Mouse (Mus musculus) CH12F3 (cell line): ENCODE data around the gene Olfm3.

Experiments used
- in situ Hi-C: fragments of 300-500 bp; cut with MboI; formaldehyde crosslinking; loops from 2 replicates; pipeline ENCODE4 v1.14.3; 2020; ENCODE audit warnings: low sequenced_read_pairs

Olfm3 gene

DNA sequence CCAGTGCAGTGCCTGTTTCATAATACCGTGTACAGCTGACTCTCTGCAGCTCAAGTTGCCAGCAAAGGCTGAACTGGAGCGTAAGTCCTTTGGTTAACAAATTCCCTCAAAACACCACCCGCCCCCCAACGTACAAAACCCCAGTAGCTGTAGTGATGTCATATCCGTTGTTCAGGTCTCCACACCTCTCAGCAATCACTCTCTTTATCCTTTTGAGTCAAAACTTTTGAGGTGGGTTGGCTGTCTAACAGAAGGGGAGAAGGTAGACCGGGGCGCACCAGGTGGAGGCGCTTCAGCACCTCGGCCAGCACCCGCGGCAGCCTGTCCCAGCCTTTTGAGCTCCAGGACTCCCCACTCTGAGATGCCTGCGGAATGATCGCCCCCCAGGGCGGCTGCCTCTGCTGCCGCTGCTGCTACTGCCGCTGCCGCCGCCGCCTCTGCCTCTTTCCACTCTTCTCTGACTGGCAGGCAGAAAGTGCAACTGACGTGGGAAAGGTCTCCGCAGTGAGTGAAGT lies at the start of gene Olfm3:
Gene Olfm3, plus strand, starts transcription at position 155 of the 515 bp plus-strand sequence.
- in situ Hi-C loops: no loop called here

DNA sequence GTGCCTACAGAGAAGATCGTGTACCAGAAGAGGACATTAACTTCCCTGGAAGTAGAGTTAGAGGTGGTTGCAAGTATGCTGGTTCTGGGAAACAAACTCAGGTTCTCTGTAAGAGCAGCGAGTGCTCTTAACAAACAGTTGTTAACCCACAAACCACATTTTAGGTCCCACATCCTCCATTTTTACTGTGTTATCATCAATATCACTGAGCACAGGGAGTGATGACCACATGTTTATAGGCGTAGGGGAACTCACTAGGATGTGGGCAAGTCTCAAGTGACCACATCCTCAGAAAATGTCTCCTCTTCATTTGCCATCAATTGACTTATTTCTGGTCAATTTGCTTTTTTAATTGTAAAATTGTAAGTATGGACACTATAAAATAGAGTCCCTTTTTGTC lies 14.1 kb upstream of the Olfm3 start:
- in situ Hi-C loops: no loop called here

DNA sequence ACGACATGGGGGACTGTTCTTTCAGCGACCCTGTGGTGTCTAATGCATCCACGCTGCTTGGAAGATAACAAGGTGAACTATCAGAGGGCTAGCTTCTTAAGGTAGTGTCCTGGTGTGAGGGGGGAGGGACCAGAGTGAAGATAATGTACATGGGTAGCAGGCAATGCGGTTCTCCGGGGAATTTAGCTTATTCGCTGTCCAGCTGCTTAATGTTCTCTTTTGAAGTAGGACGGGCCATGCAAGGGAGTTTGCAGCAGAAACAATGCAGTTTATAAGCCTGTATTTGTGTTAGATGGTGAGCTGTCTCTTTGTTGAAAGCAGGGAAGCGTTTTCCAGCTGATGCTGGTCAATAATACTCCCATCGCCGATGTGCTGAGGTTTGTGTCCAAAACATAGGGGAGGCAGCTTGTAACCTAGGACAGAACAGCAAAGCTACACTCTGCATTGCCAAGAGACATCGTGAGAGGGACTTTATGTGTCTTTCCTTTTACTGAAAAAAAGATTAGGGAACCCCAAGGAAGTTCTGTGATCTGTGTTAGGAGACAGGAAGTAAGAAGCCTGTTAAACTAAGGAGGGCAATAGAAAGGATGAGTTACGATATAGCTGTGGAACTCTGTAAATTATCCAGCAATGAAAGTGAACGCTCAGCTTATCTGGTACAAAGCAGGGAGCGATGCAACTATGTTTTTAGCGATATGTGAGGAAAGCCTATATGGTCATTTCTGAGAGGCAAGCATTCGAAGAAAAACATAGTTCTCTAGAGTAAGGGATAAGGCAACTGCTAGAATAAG lies 950 bp downstream of the Olfm3 start:
- in situ Hi-C loops: no loop called here

DNA sequence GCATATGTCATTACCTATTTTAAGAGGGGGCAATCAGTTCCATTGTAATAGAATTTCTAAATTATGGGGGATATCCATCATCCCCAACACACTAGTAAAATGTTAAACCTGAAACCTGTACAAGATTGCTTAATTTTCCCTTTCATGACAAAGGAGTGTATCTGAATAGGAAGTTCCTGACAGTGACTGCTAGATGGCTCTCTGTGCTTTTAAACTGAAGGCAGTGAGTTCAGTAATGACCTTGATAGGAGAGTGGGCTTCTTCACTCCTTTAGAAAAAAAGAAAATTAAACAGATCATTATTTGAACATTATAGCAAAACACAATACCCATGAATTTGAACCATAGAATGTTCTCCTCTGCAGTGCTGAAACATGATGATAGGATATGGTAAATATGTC lies 3.7 kb downstream of the Olfm3 start:
- in situ Hi-C loops: no loop called here

DNA sequence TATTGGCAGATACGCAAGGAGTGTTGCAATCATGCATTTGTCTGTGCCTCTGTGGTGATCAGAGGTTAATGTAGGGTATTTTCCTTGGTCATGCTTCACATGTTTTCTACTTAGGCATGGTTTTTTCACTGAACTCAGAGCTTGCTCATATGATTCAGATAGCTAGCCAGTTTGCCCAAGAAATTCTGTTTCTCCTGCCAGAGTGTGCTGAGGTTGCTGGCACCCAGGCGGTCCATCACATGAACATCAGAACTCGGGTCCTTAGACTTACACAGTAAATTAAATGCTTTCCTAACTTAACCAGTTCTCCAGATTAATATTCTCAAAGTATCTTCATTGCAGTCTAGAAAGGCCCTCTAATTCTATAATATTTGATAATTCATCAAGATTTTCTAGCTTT lies 5.0 kb downstream of the Olfm3 start:
- in situ Hi-C loops: no loop called here

DNA sequence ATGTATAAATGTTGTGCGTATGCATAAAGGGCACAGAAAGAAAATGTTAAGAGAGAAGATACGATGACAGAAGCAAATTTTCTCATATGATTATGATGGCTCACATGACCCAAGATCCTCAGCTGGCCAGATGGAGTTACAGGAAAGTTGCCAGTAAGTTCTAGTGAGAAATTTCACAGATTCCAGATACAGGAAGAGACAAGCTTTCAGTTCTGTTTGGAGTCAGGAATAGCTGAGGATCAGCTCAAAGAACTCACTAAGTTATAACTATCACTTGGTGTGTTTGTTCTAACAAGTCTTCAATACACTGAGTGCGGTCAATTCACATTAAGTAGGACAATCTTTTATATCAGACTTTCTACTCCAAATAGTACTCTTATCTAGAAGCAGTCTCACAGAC lies 16.2 kb downstream of the Olfm3 start:
- in situ Hi-C loops: no loop called here

DNA sequence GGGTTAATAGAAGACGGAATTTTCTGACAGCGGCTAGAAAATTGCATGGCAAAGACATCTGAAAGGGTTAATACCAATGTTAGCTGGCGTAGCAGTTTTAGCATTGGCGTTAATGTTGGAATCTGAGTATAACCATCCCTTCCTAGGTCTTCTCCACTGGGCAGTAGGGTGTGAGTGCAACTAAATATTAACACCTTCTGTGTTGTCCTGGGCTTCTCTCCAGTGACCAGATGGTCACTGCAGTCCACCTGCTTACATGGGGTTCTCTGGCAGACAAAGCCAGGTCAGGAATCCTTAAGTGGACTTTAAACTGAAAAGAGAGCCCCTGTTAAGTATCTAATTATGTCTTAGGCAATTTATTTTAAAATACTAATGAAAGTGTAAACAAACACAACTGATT lies 25.7 kb downstream of the Olfm3 start:
- in situ Hi-C loops: no loop called here

DNA sequence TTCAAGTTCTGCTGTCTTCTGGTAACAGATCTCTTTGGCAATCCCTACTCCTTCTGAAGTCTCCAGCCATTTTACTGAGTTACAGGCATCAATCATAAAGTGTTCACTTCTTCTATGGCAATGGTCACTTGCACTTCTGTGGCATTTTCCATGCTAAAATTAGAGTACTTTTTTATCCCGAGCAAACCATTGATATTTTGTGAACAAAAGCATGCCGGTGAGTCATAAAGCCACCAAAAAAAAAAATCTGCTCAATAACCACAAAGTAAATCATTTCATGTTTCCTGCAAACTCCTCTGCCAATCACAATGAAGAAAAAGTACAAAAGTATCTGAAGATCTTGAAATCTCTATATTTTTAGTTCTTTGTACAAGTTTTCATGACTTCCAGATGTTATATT lies 26.5 kb downstream of the Olfm3 start:
- in situ Hi-C loops: no loop called here

DNA sequence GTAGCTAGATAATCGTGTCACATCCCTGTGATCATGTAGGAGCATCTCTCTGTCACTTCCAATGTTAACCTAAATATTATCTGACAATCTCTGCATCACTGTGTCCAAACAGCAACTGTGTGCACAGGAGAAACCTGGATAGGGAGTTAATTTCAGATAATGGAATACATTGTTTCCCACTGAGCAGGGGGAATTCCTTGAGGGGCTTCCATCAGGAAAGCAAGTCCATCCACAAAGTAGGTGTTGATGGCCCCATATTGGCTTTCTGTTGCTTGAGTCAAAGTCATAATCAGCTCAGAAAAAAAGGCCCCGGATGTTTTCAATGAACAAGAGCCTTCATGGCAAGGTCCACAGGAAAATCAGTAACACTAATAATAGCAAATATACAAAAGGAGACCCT lies 26.9 kb downstream of the Olfm3 start:
- in situ Hi-C loops: no loop called here

DNA sequence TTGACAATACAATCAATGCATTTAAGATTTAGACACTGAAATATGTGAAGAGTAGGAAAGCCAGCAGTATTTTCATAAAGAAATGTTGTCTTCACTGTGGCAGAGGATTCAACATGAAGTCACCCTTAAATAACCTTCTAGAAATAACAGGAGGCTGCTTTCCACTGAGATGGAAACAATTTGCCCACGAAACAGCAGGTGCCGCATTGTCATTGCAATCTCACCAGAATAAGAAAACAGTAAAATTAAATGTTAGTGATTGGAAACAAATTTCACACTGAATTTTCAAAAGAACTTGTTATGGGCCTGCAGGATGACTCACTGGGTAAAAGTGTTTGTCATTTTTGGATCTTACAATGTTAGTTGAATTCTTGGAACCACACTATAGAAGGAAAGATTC lies 29.0 kb downstream of the Olfm3 start:
- in situ Hi-C loops: no loop called here

DNA sequence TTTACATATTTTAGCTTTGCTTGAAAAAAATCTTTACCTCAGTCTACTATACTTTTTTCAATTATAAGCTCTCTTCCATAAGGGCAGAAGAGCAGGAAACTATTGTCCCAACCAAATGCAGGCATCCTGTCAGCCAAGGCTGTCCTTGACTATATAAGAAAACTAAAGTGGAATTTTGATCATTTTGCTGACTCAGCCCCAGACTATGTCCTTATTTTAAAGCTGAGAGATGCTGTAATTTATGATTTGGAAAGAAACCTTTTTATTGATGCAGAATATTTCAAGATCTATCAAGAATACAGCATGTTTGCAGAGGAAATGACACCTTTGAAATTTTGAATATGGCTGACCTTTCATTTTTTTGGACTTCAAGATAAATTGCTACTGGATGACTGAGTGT lies 51.0 kb downstream of the Olfm3 start:
- in situ Hi-C loops: no loop called here

DNA sequence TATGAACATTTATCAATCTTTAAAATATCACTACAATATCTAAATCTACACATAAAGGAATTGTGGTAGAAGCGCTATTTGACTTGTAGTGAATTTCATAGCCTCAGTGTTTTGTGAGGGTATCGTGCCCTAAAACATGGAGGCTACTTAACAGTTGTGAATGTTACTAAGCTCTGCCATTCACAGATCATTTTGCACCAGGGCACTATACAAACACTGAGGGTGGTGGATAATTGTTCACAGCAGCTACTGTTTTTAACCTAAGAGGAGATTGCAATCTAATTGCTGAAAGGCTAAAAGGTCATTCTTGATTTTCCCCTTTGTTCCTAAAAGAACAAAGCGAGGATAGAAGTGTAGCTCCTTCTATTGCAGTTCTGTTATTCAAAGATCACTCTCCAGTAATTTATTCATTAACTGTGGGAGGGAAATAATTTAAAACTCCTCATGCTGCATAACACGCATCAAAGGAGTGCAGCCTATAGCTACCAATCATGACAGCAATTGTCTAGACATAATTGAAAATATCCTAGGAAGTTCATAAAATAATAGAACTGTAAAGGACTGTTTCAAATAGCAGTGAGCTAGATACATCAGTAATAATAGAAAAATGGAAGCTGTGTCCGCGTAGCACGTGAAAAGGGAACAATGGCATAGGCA lies 55.6 kb downstream of the Olfm3 start:
- in situ Hi-C loops: no loop called here

DNA sequence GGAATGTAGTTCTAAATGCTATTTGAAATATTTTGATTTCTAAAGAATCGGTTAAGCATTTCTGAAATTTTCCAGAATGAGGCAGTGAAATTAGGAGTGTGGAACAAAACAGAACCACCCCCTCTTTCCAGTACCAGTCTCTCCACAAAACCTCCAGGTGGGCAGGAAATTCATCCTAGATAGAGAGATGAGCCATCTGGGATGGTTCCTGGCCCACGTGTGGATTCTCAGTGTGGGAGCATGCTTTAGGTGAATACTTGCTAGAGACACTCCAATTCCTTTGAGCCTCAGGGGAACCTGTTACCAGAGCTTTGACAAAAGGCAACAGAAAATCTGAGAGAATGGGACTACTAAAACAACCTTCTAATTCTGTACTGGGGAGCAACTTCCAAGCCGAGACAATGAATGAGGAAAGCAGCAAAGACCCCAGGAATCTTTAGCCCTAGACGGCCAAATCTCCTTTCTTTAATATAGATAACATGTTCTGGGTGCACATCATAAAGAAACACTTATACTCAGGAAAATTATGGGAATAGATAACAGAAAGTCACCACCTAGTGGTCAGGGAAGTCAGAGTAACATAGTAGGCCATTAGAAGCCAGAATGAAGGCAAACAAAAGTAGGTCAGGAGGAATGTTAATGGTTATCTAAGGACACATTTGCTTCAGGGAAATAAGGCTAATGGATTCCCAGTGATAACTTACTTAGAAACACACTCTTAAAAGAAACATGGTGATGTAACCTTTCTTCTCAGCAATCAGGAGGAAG lies 58.6 kb downstream of the Olfm3 start:
- in situ Hi-C loops: no loop called here

DNA sequence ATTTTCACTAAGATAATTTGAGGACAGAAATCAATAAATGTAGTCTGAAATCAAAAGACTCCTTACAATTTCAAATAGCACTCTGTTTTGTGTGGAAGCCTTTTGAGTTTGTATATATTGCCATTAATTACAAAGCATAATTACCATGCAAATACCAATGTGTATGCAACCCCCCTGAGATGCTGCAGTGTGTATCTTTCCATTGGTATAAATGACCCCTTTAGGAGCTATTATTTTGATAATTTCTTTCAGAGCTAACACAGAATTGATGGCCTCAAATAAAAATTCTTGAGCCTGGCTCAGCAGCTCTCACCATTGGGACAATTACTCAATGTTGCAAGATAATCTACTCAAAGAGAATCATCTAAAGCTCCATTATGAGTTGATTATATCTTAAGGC lies 67.3 kb downstream of the Olfm3 start:
- in situ Hi-C loops: no loop called here

DNA sequence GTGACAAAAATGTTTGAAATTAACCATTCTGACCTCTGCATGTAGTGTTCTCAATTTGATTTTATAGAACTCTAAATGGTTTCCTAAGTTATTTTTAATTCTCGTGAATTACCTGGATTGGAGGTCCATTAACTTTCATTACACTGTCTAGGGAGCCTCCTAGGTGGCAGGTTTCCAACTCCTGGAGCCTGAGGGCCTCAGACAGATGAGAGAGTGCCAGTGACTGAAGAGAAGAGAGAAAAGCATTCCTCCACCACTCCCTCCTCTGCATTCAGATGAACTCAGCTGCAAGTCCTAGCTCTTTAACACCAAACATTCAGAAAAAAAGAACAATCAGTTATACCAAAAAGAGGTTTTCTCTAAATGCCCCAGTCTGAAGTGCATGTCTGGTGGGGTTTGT lies 68.6 kb downstream of the Olfm3 start:
- in situ Hi-C loops: no loop called here

DNA sequence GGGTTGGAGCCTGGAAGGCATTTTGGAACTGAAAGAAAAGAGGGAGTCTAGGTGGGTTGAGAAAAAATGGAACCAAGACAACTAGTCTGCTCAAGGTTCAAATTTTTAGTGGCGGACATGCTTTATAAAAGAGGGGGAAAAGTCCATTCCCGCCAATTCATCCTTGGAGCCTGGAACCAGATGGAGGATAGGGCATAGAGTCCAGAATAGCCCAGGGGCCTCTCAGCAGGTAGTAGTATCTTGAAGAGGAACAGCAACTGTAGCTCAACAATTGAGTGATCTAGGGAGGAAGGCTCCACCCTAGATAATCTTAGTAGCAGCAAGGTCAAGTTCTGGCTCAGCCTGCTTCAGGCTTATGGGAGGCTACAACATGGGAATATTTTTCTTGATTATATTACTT lies 87.0 kb downstream of the Olfm3 start:
- in situ Hi-C loops: no loop called here

DNA sequence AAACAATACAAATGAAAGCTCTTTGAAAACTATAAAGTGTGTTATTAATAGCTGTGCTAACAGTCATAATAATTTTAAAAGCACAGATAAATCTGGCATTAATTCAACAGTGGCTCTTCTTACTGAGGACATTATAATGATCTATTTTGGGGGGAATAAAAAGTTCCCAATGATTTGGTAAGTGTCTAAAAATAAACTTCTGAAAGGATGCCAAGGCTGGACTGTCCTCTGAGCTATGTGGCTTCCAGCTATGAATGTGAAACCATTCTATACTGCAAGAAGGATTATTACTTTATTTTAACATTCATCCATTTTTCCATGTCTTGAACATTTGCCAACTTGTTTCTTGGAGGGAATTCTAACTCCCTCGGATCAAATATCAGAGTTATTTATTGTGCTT lies 92.1 kb downstream of the Olfm3 start:
- in situ Hi-C loops: no loop called here

DNA sequence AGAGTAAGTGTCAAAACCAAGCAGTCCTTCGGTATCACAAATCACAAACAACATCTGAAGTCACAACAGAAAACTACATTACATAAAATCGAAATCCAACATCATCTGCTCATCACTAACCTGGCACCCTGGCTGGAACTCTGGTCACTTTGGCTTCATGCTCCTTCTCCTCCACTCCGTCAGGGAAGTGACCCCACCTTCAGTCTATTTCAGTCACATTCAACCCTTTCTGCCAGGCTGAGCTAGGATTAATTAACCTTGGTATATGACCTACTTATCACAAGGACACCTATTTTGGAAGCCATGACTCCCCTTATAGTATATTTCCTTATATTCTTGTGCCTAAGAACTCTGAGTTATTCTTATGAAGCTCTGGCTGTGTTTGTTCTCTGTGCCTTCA lies 123.7 kb downstream of the Olfm3 start:
- in situ Hi-C loops: no loop called here

DNA sequence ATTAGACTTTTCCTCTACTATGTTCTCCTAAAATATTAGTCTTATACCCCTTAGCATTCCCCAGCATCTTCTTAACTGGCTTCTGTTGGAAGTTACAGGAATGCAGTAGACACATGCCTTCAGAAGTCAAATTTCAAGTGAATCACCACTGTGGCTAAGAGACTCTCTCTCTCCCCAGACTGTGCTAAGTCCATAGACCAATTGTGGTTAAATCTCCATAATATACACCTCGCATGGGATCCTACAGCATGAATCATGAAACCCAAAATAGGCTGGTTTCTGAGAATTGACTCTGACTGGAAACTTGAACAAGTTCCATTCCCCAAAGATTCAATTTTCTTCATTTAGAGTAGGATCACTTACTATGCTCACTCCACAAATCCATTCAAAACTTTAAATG lies 124.2 kb downstream of the Olfm3 start:
- in situ Hi-C loops: no loop called here

DNA sequence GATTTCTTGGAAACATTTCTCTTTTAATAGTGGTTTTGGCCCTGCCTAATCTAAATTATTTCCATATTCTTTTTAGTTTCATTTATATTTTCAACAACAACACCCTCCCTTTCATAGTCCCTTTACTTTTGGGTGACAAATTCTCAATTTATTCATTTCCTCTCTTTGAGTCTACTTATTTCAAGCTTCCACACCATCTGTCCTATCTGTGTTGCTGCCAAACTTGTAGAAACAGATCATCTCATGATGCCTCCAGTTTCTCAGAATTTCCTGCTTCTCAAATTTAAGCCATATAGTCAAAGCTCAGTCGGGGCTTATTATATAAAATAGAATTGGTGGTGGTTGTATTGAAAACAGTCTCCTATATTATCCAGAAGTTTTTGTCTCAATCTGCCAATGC lies 124.7 kb downstream of the Olfm3 start:
- in situ Hi-C loops: no loop called here

DNA sequence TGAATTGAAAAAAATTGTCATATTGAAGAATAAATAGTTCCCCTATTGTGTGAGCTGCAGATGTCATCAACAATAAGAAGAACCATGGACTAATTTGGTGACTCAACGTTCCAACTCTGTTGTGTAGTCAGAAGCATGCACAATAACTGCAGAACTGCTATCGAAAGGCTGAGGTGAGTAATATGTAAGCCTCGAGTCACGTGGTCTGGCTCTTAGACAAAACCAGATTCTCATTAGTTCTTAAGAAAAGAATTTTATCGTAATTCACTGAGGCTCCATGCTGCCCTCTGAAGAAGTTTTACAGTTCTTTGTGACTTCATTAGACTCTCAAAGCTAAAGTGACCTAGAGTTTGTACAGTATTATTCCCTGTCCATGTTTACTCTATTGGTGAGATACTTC lies 145.2 kb downstream of the Olfm3 start:
- in situ Hi-C loops: no loop called here

DNA sequence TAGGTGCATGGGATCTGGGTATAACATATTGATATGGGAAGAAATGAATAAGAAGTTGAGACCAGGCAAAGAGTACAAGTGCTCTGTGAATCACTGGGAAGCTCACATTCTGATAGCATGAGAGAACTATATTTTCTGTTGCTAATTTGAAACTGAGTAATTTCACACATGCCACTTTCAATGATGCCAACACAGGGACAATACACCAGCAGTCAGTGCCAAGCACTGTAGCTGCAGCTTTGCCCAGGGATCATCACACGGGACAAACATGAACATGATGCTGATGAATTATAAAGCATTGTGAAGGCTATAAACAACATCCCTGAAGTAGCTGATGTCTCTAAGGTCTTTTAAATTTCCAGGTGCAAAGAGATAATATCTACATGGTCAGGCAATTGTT lies 161.0 kb downstream of the Olfm3 start:
- in situ Hi-C loops: no loop called here
